Mouse (Mus musculus): ENCODE results near the gene Otud7b. TPM values are rescaled to one million over a fixed set of nuclear protein-coding genes. Genes with fewer than 3 reads are reported as not detected.

The Otud7b gene
- polyA plus RNA-seq, 1 experiment: 17.6 TPM

DNA sequence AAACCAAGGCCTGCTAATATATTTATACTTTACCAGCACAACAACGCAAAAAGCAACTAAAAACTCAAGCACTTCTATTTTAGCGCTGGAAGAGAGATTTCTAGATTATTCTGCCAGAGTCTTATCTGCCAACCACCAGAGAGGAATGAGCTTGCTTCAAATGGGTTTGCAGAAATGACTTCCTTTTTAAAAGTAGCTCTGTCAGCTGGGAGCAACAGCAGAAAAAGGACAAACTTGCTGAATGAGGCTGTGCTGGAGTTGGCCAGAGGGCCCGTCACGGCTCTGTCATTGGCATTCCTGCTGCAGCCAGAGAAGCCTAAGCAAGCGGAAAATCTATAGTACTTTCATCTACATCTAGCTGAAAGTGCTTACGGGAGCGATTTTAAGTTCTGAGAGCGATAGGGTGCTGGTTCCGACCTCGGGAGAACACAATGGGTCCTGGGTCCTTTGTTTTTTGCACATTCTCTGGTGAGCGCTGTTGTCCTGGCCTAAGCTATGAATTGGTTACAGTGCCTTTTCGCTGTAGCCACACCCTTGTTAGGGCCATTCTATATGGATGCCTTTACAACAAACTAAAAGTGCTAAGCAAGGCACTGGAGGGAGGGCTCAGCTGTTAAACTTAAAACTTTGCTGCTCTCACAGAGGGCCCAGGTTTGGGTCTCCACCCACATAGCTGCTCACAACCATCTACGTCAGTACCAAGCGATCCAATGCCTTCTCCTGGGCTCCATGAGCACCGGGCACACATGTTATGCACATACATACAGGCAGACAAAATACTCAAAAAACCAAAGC, 21.4 kb upstream of the Otud7b start:
- no peak for DNase-seq (ENCODE audit: extremely low spot score in 1 of 2, low spot score in 1 of 2)

GRCm38 (mm10) chr3:96084146-96084755, 20.1 kb upstream of the Otud7b start:
- no peak for DNase-seq (ENCODE audit: extremely low spot score in 1 of 2, low spot score in 1 of 2)

DNA sequence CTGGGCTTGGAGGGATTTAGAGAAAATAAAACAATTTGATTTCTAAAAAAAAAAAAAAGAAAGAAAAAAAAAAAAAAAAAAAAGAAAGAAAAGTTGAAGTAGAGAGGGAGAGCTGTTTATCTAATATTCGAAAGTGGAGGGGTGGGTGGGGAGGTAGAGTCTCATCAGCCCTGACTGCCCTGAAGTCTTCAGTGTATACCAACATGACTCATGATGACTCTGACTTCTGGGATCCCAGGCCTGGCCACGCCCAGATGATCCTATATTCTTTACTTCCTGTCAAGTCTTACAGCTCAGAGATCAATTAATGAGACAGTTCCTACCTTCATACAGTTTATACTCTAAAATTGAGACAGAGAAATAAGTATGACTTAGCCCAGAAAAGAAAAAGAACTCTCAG, 17.1 kb upstream of the Otud7b start:
- no peak for DNase-seq (ENCODE audit: extremely low spot score in 1 of 2, low spot score in 1 of 2)

- DNase-seq (ENCODE audit: extremely low spot score in 1 of 2, low spot score in 1 of 2): no peak
Measured at GRCm38 (mm10) chr3:96087801-96088200, 16.5 kb upstream of the Otud7b start.

GRCm38 (mm10) chr3:96089882-96090489, 14.3 kb upstream of the Otud7b start:
- no peak for DNase-seq (ENCODE audit: extremely low spot score in 1 of 2, low spot score in 1 of 2)

DNA sequence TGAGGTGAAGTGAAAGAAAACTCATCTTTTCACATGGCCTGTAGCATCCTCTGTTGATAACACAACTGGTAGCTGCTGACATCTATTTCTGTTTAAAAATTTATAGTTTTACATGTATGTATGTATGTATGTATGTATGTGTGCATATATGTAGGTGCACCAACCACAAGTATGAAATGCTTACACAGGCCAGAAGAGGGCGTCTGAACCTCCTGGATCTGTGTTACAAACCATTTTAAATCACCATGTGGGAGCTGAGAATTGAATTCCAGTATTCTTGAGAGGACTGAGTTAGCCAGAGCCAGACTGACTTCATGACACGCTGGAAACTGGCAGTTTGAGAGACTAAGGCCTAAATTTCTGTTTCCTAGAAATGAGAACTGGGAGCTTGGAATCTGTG, 13.2 kb upstream of the Otud7b start:
- DNase-seq (ENCODE audit: extremely low spot score in 1 of 2, low spot score in 1 of 2): no peak

DNA sequence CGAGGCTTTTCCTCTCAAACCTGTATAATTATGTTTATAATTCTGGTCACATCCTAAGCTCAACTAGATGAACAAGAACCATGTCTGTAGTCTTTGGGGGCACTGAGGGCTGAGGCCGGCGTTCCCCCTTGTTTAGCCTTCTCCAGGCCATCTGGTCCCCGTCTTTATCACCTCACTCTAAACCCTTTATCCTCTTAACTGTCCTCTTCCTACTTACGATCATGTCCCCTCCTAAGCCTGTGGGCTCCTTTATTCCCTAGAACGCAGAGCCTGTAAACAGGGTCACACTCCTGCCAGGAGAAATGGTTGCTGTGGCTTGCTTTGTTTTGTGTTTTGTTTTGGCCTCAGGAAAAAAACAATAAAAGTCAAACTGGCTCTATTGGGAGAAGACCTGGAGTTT, 12.4 kb upstream of the Otud7b start:
- DNase-seq (ENCODE audit: extremely low spot score in 1 of 2, low spot score in 1 of 2): no peak

- DNase-seq (ENCODE audit: extremely low spot score in 1 of 2, low spot score in 1 of 2): no peak
Measured at GRCm38 (mm10) chr3:96093509-96093908, 10.8 kb upstream of the Otud7b start.

GRCm38 (mm10) chr3:96094203-96094602, 10.1 kb upstream of the Otud7b start:
- no peak for DNase-seq (ENCODE audit: extremely low spot score in 1 of 2, low spot score in 1 of 2)

- DNase-seq (ENCODE audit: extremely low spot score in 1 of 2, low spot score in 1 of 2): no peak
Measured at GRCm38 (mm10) chr3:96098168-96098567, 6.2 kb upstream of the Otud7b start.

- no peak for DNase-seq (ENCODE audit: extremely low spot score in 1 of 2, low spot score in 1 of 2)
Measured at GRCm38 (mm10) chr3:96098616-96099267, 5.6 kb upstream of the Otud7b start.

DNA sequence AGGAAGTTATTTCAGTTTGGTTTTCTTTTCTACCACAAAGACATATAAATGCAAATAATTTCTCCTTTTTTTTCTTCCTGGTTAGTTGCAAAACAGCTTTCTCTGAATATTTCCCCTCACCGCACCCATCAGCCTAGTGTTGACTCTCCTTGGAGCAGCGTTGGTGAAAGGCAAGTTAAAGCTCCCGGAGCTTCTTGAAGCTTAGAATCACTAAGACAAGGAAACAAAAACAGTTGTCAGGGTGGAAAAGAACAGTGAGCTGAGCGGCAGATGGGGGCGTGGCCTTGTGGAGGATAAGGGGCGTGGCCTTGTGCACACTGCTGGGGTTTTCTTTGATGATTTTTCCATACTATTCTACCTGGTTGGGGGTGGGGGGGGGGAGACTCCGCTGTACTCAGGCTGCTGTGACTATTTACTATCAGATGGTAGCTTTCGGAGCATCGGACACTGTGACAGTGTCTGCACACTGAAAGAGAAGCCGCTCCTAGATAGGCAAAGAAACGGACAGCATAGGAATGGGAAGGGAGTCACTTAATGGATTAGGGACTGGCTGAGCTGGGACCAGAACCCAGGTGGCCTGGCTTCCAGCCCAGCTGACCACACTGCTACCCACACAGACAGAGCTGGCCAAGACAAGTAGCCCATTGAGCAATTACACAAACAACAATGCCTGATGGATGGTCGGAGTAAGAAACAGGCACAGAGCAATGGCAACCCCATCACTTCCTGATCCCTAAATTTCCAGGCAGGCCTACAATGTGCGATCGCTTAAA, 2.0 kb upstream of the Otud7b start:
- peak; percentile 24 to 41 for DNase-seq (ENCODE audit: extremely low spot score in 1 of 2, low spot score in 1 of 2)

GRCm38 (mm10) chr3:96103901-96104260, 446 bp upstream of the Otud7b start:
- no peak for DNase-seq (ENCODE audit: extremely low spot score in 1 of 2, low spot score in 1 of 2)

DNA sequence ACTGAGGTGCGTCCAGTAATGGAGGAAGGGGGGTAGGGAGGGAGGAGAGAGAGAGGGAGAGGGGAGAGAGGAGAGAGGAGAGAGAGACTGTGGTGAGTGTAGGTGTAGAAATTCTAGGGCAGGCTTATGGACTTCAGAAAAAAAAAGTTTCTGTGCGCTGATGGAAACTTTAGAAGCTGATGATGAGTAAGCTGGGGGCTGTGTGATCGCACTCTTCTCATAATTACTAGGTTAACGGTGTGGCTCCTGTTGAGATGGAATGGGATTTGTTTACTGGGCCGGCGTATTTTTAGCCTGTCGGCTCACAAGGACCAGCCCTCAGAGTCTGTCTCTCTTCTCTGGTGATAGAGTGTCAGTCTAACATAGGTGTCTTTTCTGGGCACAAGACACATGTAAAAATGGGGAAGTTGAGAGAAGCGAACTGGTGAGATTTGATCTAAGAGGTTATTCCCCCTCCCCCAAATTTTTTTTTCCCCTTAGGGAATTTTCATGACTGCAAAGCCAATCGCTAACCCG, 963 bp downstream of the Otud7b start:
- no peak for DNase-seq (ENCODE audit: extremely low spot score in 1 of 2, low spot score in 1 of 2)

DNA sequence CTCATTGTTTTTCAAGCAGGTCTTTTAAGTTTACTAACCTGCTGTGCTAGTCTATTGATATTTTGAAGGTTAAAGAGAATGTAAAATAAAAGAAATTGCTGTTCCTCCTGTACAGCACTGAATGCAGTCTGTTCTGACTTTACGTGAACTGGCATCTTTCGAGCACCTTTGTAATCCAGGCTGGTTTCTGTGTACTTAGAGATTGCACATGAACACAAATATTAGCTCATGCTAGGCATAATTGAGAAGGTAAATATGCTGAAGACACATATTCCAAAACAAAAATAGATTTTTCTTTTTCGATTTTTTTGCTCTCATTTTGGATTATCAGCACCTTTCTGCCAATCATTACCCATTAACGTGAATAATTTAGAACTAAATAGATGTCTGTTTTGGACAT, 1.8 kb downstream of the Otud7b start:
- DNase-seq (ENCODE audit: extremely low spot score in 1 of 2, low spot score in 1 of 2): no peak

DNA sequence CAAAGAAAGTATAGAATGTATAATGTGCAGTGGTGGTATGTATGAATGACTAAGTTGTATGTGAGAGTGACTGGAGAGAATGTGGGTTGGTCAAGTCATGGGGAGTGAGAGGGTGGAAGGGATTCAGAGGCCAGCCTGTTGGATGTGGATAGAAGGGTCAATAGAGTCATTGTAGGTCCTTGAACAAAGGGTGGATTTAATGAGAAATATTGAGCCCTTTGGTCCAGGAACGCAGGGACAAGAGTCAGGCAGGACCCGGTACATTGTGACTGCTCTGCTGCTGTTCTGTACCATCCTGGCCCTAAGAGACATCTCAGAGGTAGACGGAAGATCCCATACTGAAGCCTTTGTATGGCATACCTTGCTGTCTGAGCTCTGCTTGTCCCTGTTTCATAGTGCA, 4.0 kb downstream of the Otud7b start:
- no peak for DNase-seq (ENCODE audit: extremely low spot score in 1 of 2, low spot score in 1 of 2)

DNA sequence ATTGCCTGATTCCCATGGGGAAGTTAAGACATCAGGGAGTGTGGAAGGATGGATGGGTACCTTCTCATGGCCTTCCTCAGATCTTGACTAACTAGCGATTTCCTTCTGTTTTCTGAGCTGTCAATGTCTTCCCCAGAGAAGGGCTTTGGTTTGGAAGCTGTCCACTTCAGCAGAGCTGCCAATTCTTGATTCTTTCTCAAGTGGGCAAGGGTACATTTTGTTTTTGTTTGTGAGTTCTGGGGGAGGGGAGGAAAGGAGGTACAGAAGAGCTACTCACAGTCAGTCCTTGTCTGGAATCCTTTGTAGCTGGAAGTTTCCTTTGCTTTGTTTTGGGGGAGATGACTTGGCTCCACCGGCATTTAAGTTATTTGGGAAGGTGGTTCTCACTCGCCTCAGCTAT, 8.9 kb downstream of the Otud7b start:
- no peak for DNase-seq (ENCODE audit: extremely low spot score in 1 of 2, low spot score in 1 of 2)

DNA sequence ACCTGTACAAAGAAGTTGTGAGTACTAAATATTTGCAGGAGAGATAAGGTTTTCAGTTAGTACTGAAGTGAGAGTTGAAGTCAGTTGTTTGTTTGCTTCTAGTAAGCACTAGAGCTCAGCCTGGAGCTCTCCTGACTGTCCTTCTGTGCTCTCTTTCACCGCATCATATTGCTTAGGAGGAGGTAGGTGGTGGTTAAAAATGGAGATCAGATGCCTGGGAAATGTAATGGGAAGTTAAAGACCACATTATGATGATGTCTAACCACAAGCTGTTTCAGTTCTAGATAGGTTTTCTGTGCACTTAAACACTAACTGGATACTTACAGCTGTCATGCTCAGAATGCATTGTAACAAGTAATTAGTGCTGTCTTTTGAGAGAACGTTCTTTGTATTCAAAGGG, 13.8 kb downstream of the Otud7b start:
- DNase-seq (ENCODE audit: extremely low spot score in 1 of 2, low spot score in 1 of 2): peak in 1 of 2 experiments; percentile 42

DNA sequence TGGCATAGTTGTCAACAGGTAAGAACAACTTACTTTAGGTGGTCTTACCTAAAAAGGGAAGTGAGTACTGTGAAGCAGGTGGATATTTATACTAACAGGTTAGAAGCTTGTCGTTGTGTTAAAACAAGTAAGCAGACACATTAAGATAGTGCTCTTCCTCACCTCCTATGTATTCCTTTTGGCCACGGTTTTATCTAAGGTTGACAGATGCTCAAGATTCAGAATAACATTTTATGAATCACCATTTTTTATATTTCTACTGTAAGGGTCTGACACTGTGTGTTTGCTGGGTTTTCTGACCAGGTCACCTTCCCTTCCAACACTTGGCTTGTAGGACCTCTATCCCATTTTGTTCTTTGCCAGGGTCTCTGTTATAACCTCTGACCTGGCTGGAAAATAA, 14.4 kb downstream of the Otud7b start:
- DNase-seq (ENCODE audit: extremely low spot score in 1 of 2, low spot score in 1 of 2): no peak

GRCm38 (mm10) chr3:96124235-96124634, 19.9 kb downstream of the Otud7b start:
- no peak for DNase-seq (ENCODE audit: extremely low spot score in 1 of 2, low spot score in 1 of 2)

- no peak for DNase-seq (ENCODE audit: extremely low spot score in 1 of 2, low spot score in 1 of 2)
Measured at GRCm38 (mm10) chr3:96128128-96128527, 23.8 kb downstream of the Otud7b start.

Measured in frontal cortex, adult 2 months (tissue).